Mouse (Mus musculus): Measurements from ENCODE around the gene Ap1m1. TPM values are rescaled to one million over a fixed set of nuclear protein-coding genes. Genes with fewer than 3 reads are reported as not detected.

Ap1m1 gene
- total and polyA plus RNA-seq, 3 experiments: 39.4 to 93.8 (median 49.8) TPM

GRCm38 (mm10) chr8:72261019-72261418 is 21.2 kb downstream of the Ap1m1 start:
- DNase-seq (ENCODE audit: low spot score) (no peak), ATAC-seq (ENCODE audit: extremely low read depth, insufficient number of reproducible peaks, low FRiP score, poor library complexity, severe bottlenecking) (peak; percentile 28; the same call in 1 of the 2 replicates)
- TF ChIP-seq CTCF (IDR thresholded peaks at IDR 0.05; ENCODE audit: low read depth, low read length) (peak; percentile 78), POLR2AphosphoS5 (IDR thresholded peaks at IDR 0.05; ENCODE audit: insufficient replicate concordance, low read depth, low read length) (no peak)
- peaks cover 15% of the 10 kb centered on the region for H3K4me1 ChIP-seq (ENCODE audit: insufficient read depth, low read depth, low read length)
- peaks cover 17% of the 10 kb centered on the region for H3K36me3 ChIP-seq (replicated peaks)
- H3K27me3 ChIP-seq (ENCODE audit: insufficient read depth, low read length): peaks cover 29% of the 10 kb centered on the region
- H3K4me3 ChIP-seq (ENCODE audit: low read depth, low read length): no peak overlapping the region
- no peaks in the 10 kb centered on the region for H3K9me3 ChIP-seq (replicated peaks)

DNA sequence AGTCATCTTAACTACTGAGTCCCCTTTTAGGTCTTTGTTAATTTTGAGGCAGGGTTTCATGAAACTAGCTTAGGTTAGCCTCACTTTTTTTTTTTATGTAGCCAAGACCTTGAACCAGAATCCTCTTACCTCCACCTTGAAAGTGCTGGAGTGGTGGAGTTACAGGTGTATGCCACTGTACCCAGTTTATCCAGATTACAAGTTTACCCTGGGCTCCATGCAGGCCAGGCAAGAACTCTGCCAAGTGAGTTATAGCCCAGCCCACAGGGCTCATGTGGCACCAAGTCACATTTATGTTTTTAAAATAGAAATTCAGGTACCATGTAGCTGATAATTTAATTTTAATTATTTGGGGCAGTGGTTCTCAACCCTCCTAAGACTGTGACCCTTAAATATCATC is 21.6 kb downstream of the Ap1m1 start:
- TF ChIP-seq GATA2 (IDR thresholded peaks at IDR 0.05; ENCODE audit: borderline replicate concordance, low read depth, low read length): no peak
- TF ChIP-seq GATA1 (IDR thresholded peaks at IDR 0.05; ENCODE audit: borderline replicate concordance, low read length): no peak
- TF ChIP-seq CTCF (IDR thresholded peaks at IDR 0.05; ENCODE audit: low read depth, low read length): no peak
- no peak for TF ChIP-seq TAL1 (conservative IDR thresholded peaks at IDR 0.05; ENCODE audit: low read depth, low read length)
- TF ChIP-seq POLR2AphosphoS5 (IDR thresholded peaks at IDR 0.05; ENCODE audit: insufficient replicate concordance, low read depth, low read length): no peak
- Histone ChIP-seq H3K36me3 (replicated peaks) (peaks cover 16% of the 10 kb centered on the region), H3K27me3 (ENCODE audit: insufficient read depth, low read length) (peaks cover 29% of the 10 kb centered on the region), H3K9me3 (replicated peaks) (no peaks in the 10 kb centered on the region), H3K4me3 (ENCODE audit: low read depth, low read length) (no peak overlapping the region), H3K4me1 (ENCODE audit: insufficient read depth, low read depth, low read length) (peaks cover 15% of the 10 kb centered on the region)
- no peak for DNase-seq (ENCODE audit: low spot score)
- ATAC-seq (ENCODE audit: extremely low read depth, insufficient number of reproducible peaks, low FRiP score, poor library complexity, severe bottlenecking): no peak

GRCm38 (mm10) chr8:72261872-72262271 is 22.1 kb downstream of the Ap1m1 start:
- no peaks in the 10 kb centered on the region for H3K9me3 ChIP-seq (replicated peaks)
- ATAC-seq (ENCODE audit: extremely low read depth, insufficient number of reproducible peaks, low FRiP score, poor library complexity, severe bottlenecking) (no peak), DNase-seq (ENCODE audit: low spot score) (no peak)
- TF ChIP-seq GATA2 (IDR thresholded peaks at IDR 0.05; ENCODE audit: borderline replicate concordance, low read depth, low read length): no peak
- no peak for TF ChIP-seq CTCF (IDR thresholded peaks at IDR 0.05; ENCODE audit: low read depth, low read length)
- TF ChIP-seq POLR2AphosphoS5 (IDR thresholded peaks at IDR 0.05; ENCODE audit: insufficient replicate concordance, low read depth, low read length): no peak
- no peak for TF ChIP-seq GATA1 (IDR thresholded peaks at IDR 0.05; ENCODE audit: borderline replicate concordance, low read length)
- no peak for TF ChIP-seq TAL1 (conservative IDR thresholded peaks at IDR 0.05; ENCODE audit: low read depth, low read length)
- H3K4me3 ChIP-seq (ENCODE audit: low read depth, low read length): no peak overlapping the region
- H3K36me3 ChIP-seq (replicated peaks): peaks cover 12% of the 10 kb centered on the region
- H3K4me1 ChIP-seq (ENCODE audit: insufficient read depth, low read depth, low read length): peaks cover 15% of the 10 kb centered on the region
- peaks cover 29% of the 10 kb centered on the region for H3K27me3 ChIP-seq (ENCODE audit: insufficient read depth, low read length)

DNA sequence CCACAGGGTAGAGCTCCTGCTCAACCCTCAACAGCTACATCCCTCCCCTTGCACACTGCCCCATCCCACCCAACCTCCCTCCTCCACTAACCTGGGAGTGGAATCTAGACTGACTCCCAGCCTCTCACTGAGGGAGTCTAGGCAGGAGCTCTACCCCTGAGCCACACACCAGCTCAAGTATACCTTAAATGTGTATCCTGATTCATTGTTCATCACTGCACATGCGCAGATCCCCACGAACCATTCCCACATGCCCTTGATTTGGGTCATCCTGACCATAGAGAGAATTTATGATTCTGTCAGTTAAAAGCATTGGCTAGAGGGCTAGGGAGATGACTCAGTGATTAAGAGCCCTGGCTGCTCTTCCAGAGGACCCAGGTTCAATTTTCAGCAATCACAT is 22.9 kb downstream of the Ap1m1 start:
- ATAC-seq (ENCODE audit: extremely low read depth, insufficient number of reproducible peaks, low FRiP score, poor library complexity, severe bottlenecking): no peak
- no peak for DNase-seq (ENCODE audit: low spot score)
- no peak for TF ChIP-seq TAL1 (conservative IDR thresholded peaks at IDR 0.05; ENCODE audit: low read depth, low read length)
- no peak for TF ChIP-seq GATA1 (IDR thresholded peaks at IDR 0.05; ENCODE audit: borderline replicate concordance, low read length)
- TF ChIP-seq CTCF (IDR thresholded peaks at IDR 0.05; ENCODE audit: low read depth, low read length): no peak
- TF ChIP-seq GATA2 (IDR thresholded peaks at IDR 0.05; ENCODE audit: borderline replicate concordance, low read depth, low read length): no peak
- no peak for TF ChIP-seq POLR2AphosphoS5 (IDR thresholded peaks at IDR 0.05; ENCODE audit: insufficient replicate concordance, low read depth, low read length)

GRCm38 (mm10) chr8:72263451-72263850 is 23.6 kb downstream of the Ap1m1 start:
- TF ChIP-seq GATA1 (IDR thresholded peaks at IDR 0.05; ENCODE audit: borderline replicate concordance, low read length) (no peak), CTCF (IDR thresholded peaks at IDR 0.05; ENCODE audit: low read depth, low read length) (no peak), POLR2AphosphoS5 (IDR thresholded peaks at IDR 0.05; ENCODE audit: insufficient replicate concordance, low read depth, low read length) (no peak), GATA2 (IDR thresholded peaks at IDR 0.05; ENCODE audit: borderline replicate concordance, low read depth, low read length) (no peak), TAL1 (conservative IDR thresholded peaks at IDR 0.05; ENCODE audit: low read depth, low read length) (no peak)
- Histone ChIP-seq H3K4me1 (ENCODE audit: insufficient read depth, low read depth, low read length) (peaks cover 25% of the 10 kb centered on the region), H3K4me3 (ENCODE audit: low read depth, low read length) (no peak overlapping the region), H3K36me3 (replicated peaks) (no peaks in the 10 kb centered on the region), H3K27me3 (ENCODE audit: insufficient read depth, low read length) (peaks cover 31% of the 10 kb centered on the region), H3K9me3 (replicated peaks) (peaks cover 4% of the 10 kb centered on the region)
- DNase-seq (ENCODE audit: low spot score) (no peak), ATAC-seq (ENCODE audit: extremely low read depth, insufficient number of reproducible peaks, low FRiP score, poor library complexity, severe bottlenecking) (no peak)

More for the DNA sequence above, 22.9 kb downstream of the Ap1m1 start:
- Histone ChIP-seq H3K27me3 (ENCODE audit: insufficient read depth, low read length) (peaks cover 31% of the 10 kb centered on the region), H3K4me1 (ENCODE audit: insufficient read depth, low read depth, low read length) (peaks cover 18% of the 10 kb centered on the region), H3K36me3 (replicated peaks) (peaks cover 4% of the 10 kb centered on the region), H3K9me3 (replicated peaks) (no peaks in the 10 kb centered on the region), H3K4me3 (ENCODE audit: low read depth, low read length) (no peak overlapping the region)

DNA sequence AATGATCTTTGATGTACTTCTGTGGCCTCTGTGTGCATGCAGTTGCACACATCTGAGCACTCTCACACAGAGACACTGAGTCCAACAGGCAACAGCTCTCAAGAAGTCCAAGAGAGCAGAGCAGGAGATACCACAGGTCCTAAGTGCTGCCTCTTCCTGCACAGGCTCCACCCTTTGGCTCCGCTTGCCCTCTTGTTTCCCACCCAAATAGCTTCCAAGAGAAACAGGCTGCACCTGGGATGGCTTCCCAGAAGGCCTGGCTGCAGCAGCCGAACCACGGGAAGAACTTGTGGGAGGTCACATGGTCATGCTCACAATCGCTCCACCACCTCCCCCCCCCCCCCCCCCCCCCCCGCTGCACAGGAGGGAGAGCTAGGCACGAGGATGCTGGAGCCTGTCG is 25.5 kb downstream of the Ap1m1 start:
- Histone ChIP-seq H3K4me3 (ENCODE audit: low read depth, low read length) (no peak overlapping the region), H3K36me3 (replicated peaks) (no peaks in the 10 kb centered on the region), H3K4me1 (ENCODE audit: insufficient read depth, low read depth, low read length) (peaks cover 41% of the 10 kb centered on the region), H3K27me3 (ENCODE audit: insufficient read depth, low read length) (peaks cover 24% of the 10 kb centered on the region), H3K9me3 (replicated peaks) (peaks cover 4% of the 10 kb centered on the region)
- DNase-seq (ENCODE audit: low spot score) (no peak), ATAC-seq (ENCODE audit: extremely low read depth, insufficient number of reproducible peaks, low FRiP score, poor library complexity, severe bottlenecking) (no peak)
- TF ChIP-seq GATA2 (IDR thresholded peaks at IDR 0.05; ENCODE audit: borderline replicate concordance, low read depth, low read length): no peak
- no peak for TF ChIP-seq GATA1 (IDR thresholded peaks at IDR 0.05; ENCODE audit: borderline replicate concordance, low read length)
- no peak for TF ChIP-seq CTCF (IDR thresholded peaks at IDR 0.05; ENCODE audit: low read depth, low read length)
- TF ChIP-seq TAL1 (conservative IDR thresholded peaks at IDR 0.05; ENCODE audit: low read depth, low read length): no peak
- no peak for TF ChIP-seq POLR2AphosphoS5 (IDR thresholded peaks at IDR 0.05; ENCODE audit: insufficient replicate concordance, low read depth, low read length)

Data from G1E (cell line).